Mouse (Mus musculus) intestine, embryonic 16.5 days (tissue): ENCODE measurements around the gene Erg. TPM values are rescaled to one million over a fixed set of nuclear protein-coding genes. Genes with fewer than 3 reads are reported as not detected.
A peak's percentile ranks its signal among the peaks of the same experiment; 100 is the strongest.

Experiments
- ATAC-seq: fragments of 200-750 bp; cut with Nextera tagmentation; 2 replicates; pipeline ENCODE4 v1.8.0; 2017; ENCODE audit warnings: moderate TSS enrichment, moderate library complexity
- H3K27ac ChIP-seq: fragments of 300-500 bp; sonication (generic); 2 replicates; pipeline ENCODE4 v1.5.1; 2014; ENCODE audit warnings: mild to moderate bottlenecking, low read length
- H3K27me3 ChIP-seq: fragments of 300-500 bp; sonication (generic); replicated peaks from 2 replicates; pipeline ENCODE4 v1.6.1; 2014; ENCODE audit warnings: low read length, control low read depth, mixed read lengths; ENCODE audit not compliant: control insufficient read depth, insufficient read depth
- H3K36me3 ChIP-seq: fragments of 300-500 bp; sonication (generic); 2 replicates; pipeline ENCODE4 v1.6.1; 2014; ENCODE audit warnings: low read length, control low read depth; ENCODE audit not compliant: control insufficient read depth, insufficient read depth
- H3K4me1 ChIP-seq: fragments of 300-500 bp; sonication (generic); 2 replicates; pipeline ENCODE4 v1.6.1; 2014; ENCODE audit warnings: low read length, control low read depth, mixed read lengths; ENCODE audit not compliant: control insufficient read depth, insufficient read depth
- H3K4me2 ChIP-seq: fragments of 300-500 bp; sonication (generic); 2 replicates; pipeline ENCODE4 v1.6.1; 2014; ENCODE audit warnings: low read depth, low read length, control low read depth
- H3K4me3 ChIP-seq: fragments of 300-500 bp; sonication (generic); 2 replicates; pipeline ENCODE4 v1.5.1; 2014; ENCODE audit warnings: mild to moderate bottlenecking, low read length
- H3K9ac ChIP-seq: fragments of 300-500 bp; sonication (generic); 2 replicates; pipeline ENCODE4 v1.6.1; 2014; ENCODE audit warnings: low read depth, low read length
- H3K9me3 ChIP-seq: fragments of 300-500 bp; sonication (generic); 2 replicates; pipeline ENCODE4 v1.6.1; 2016; ENCODE audit warnings: low read length, control low read depth; ENCODE audit not compliant: control insufficient read depth
- WGBS: fragments of 180-500 bp; shearing (Covaris S2); extraction: QIAGEN DNeasy Blood & Tissue Kit; methylation state at CpG from one replicate; pipeline ENCODE4 v1.1.7; 2014; 5-methylcytosine and 5-hydroxymethylcytosine counted together
- polyA plus RNA-seq: library from polyadenylated mRNA; unstranded; fragments of >200 nt; fragmentation: Nextera tagmentation; extraction: Ambion mirVana; gene quantifications from 2 replicates; pipeline ENCODE4 v1.2.1, GENCODE M21; 2015

Erg gene
- polyA plus RNA-seq, 1 experiment from 2014 or later = 3.7 TPM

- H3K9me3 ChIP-seq = no peaks in the 10 kb centered on the region
- H3K4me3 ChIP-seq = no peak overlapping the region
- H3K9ac ChIP-seq = no peak overlapping the region
- H3K36me3 ChIP-seq = no peaks in the 10 kb centered on the region
- no peak overlapping the region for H3K27ac ChIP-seq
- 83% methylated on average over 5 of the region's 5 CpGs for WGBS
- no peak for ATAC-seq
- no peaks in the 10 kb centered on the region for H3K27me3 ChIP-seq
- H3K4me2 ChIP-seq = no peak overlapping the region
- no peaks in the 10 kb centered on the region for H3K4me1 ChIP-seq
Measured at GRCm38 (mm10) chr16:95428239-95428638, 158.2 kb downstream of the Erg start.

GRCm38 (mm10) chr16:95427512-95427911, 158.9 kb downstream of the Erg start:
- H3K27me3 ChIP-seq = no peaks in the 10 kb centered on the region
- H3K9ac ChIP-seq = no peak overlapping the region
- H3K4me2 ChIP-seq = no peak overlapping the region
- H3K4me1 ChIP-seq = no peaks in the 10 kb centered on the region
- 79% methylated on average over 10 of the region's 10 CpGs for WGBS
- H3K9me3 ChIP-seq = no peaks in the 10 kb centered on the region
- H3K27ac ChIP-seq = no peak overlapping the region
- H3K36me3 ChIP-seq = no peaks in the 10 kb centered on the region
- no peak for ATAC-seq
- no peak overlapping the region for H3K4me3 ChIP-seq

- H3K4me3 ChIP-seq = no peak overlapping the region
- H3K36me3 ChIP-seq = no peaks in the 10 kb centered on the region
- H3K4me1 ChIP-seq = no peaks in the 10 kb centered on the region
- no peaks in the 10 kb centered on the region for H3K9me3 ChIP-seq
- no peak overlapping the region for H3K27ac ChIP-seq
- no peak overlapping the region for H3K9ac ChIP-seq
- WGBS = 52% methylated on average over 5 of the region's 5 CpGs
- H3K4me2 ChIP-seq = no peak overlapping the region
- no peaks in the 10 kb centered on the region for H3K27me3 ChIP-seq
- ATAC-seq = peak; percentile 38; the same call in 1 of the 2 replicates
Measured at GRCm38 (mm10) chr16:95422658-95423073, 163.7 kb downstream of the Erg start.

- Histone ChIP-seq H3K9ac (no peak overlapping the region), H3K4me3 (no peak overlapping the region), H3K4me2 (no peak overlapping the region), H3K36me3 (no peaks in the 10 kb centered on the region), H3K27me3 (no peaks in the 10 kb centered on the region), H3K9me3 (no peaks in the 10 kb centered on the region), H3K4me1 (no peaks in the 10 kb centered on the region), H3K27ac (no peak overlapping the region)
- ATAC-seq = no peak
- WGBS = 72% methylated on average over 7 of the region's 7 CpGs
Measured at GRCm38 (mm10) chr16:95421235-95421886, 165.0 kb downstream of the Erg start.

GRCm38 (mm10) chr16:95415921-95416320, 170.5 kb downstream of the Erg start:
- Histone ChIP-seq H3K4me3 (no peak overlapping the region), H3K36me3 (no peaks in the 10 kb centered on the region), H3K9me3 (no peaks in the 10 kb centered on the region), H3K27me3 (no peaks in the 10 kb centered on the region), H3K27ac (no peak overlapping the region), H3K4me2 (no peak overlapping the region), H3K4me1 (no peaks in the 10 kb centered on the region), H3K9ac (no peak overlapping the region)
- 87% methylated on average over 4 of the region's 4 CpGs for WGBS
- ATAC-seq = no peak

- H3K4me1 ChIP-seq = no peaks in the 10 kb centered on the region
- H3K9ac ChIP-seq = no peak overlapping the region
- no peaks in the 10 kb centered on the region for H3K36me3 ChIP-seq
- no peak overlapping the region for H3K4me2 ChIP-seq
- H3K27me3 ChIP-seq = no peaks in the 10 kb centered on the region
- no peak overlapping the region for H3K4me3 ChIP-seq
- whole genome bisulfite sequencing = 64% methylated on average over 9 of the region's 9 CpGs
- no peaks in the 10 kb centered on the region for H3K9me3 ChIP-seq
- no peak overlapping the region for H3K27ac ChIP-seq
- no peak for ATAC-seq
Measured at GRCm38 (mm10) chr16:95415372-95415771, 171.0 kb downstream of the Erg start.

- H3K4me3 ChIP-seq = no peak overlapping the region
- H3K4me1 ChIP-seq = no peaks in the 10 kb centered on the region
- 62% methylated on average over 3 of the region's 3 CpGs for WGBS
- no peaks in the 10 kb centered on the region for H3K36me3 ChIP-seq
- no peaks in the 10 kb centered on the region for H3K9me3 ChIP-seq
- no peak for ATAC-seq
- H3K9ac ChIP-seq = no peak overlapping the region
- H3K27me3 ChIP-seq = no peaks in the 10 kb centered on the region
- H3K4me2 ChIP-seq = no peak overlapping the region
- no peak overlapping the region for H3K27ac ChIP-seq
Measured at GRCm38 (mm10) chr16:95413401-95413959, 172.9 kb downstream of the Erg start.

GRCm38 (mm10) chr16:95408096-95408495, 178.3 kb downstream of the Erg start:
- no peaks in the 10 kb centered on the region for H3K9me3 ChIP-seq
- no peaks in the 10 kb centered on the region for H3K36me3 ChIP-seq
- H3K27ac ChIP-seq = no peak overlapping the region
- no peak overlapping the region for H3K4me3 ChIP-seq
- no peak overlapping the region for H3K9ac ChIP-seq
- peaks cover 5% of the 10 kb centered on the region; the same call in 1 of the 2 replicates for H3K4me1 ChIP-seq
- no peak overlapping the region for H3K4me2 ChIP-seq
- peak; percentile 42 for ATAC-seq
- 44% methylated on average over 14 of the region's 14 CpGs for WGBS
- H3K27me3 ChIP-seq = no peaks in the 10 kb centered on the region

- Histone ChIP-seq H3K4me2 (no peak overlapping the region), H3K4me3 (no peak overlapping the region), H3K9me3 (no peaks in the 10 kb centered on the region), H3K36me3 (no peaks in the 10 kb centered on the region), H3K27ac (no peak overlapping the region), H3K4me1 (peaks cover 5% of the 10 kb centered on the region; the same call in 1 of the 2 replicates), H3K27me3 (no peaks in the 10 kb centered on the region), H3K9ac (no peak overlapping the region)
- no peak for ATAC-seq
- WGBS = 93% methylated on average over 3 of the region's 3 CpGs
Measured at GRCm38 (mm10) chr16:95405496-95405895, 180.9 kb downstream of the Erg start.
